Mouse (Mus musculus) heart, embryonic 16.5 days (tissue): Measurements from ENCODE around the gene Icam1. TPM values are rescaled to one million over a fixed set of nuclear protein-coding genes. Genes with fewer than 3 reads are reported as not detected.
"Not testable (repeated sequence)": the region's sequence is repeated elsewhere in the genome, so short reads cannot be mapped to it uniquely, and the experiment has no call there.

Source experiments
- ATAC-seq: fragments of 200-750 bp; cut with Nextera tagmentation; replicated peaks from 2 replicates; pipeline ENCODE4 v1.8.0; 2017; ENCODE audit warnings: moderate number of reproducible peaks; ENCODE audit not compliant: insufficient read depth, low FRiP score; ENCODE audit errors: extremely low read depth
- H3K27ac ChIP-seq: fragments of 300-500 bp; sonication (generic); 2 replicates; pipeline ENCODE4 v1.5.1; 2014; ENCODE audit warnings: mild to moderate bottlenecking, low read length, control low read depth, moderate library complexity
- H3K27me3 ChIP-seq: fragments of 300-500 bp; sonication (generic); 2 replicates; pipeline ENCODE4 v1.6.1; 2014; ENCODE audit warnings: low read length, mixed read lengths; ENCODE audit not compliant: control insufficient read depth, insufficient read depth
- H3K36me3 ChIP-seq: fragments of 300-500 bp; sonication (generic); 2 replicates; pipeline ENCODE4 v1.6.1; 2014; ENCODE audit not compliant: control insufficient read depth, insufficient read depth
- H3K4me1 ChIP-seq: fragments of 300-500 bp; sonication (generic); 2 replicates; pipeline ENCODE4 v1.6.1; 2014; ENCODE audit warnings: low read length, mixed read lengths; ENCODE audit not compliant: control insufficient read depth, insufficient read depth
- H3K4me2 ChIP-seq: fragments of 300-500 bp; sonication (generic); 2 replicates; pipeline ENCODE4 v1.6.1; 2014; ENCODE audit warnings: low read depth, mild to moderate bottlenecking, control low read depth, low read length
- H3K4me3 ChIP-seq: fragments of 300-500 bp; sonication (generic); 2 replicates; pipeline ENCODE4 v1.5.1; 2014; ENCODE audit warnings: mild to moderate bottlenecking, control low read depth, low read length
- H3K9ac ChIP-seq: fragments of 300-500 bp; sonication (generic); 2 replicates; pipeline ENCODE4 v1.6.1; 2014; ENCODE audit warnings: low read length, control low read depth
- H3K9me3 ChIP-seq: fragments of 300-500 bp; sonication (generic); replicated peaks from 2 replicates; pipeline ENCODE4 v1.6.1; 2016; ENCODE audit warnings: low read length; ENCODE audit not compliant: control insufficient read depth
- WGBS: fragments of 180-500 bp; shearing (Covaris S2); extraction: QIAGEN DNeasy Blood & Tissue Kit; methylation state at CpG from one replicate; pipeline ENCODE4 v1.1.7; 2014; 5-methylcytosine and 5-hydroxymethylcytosine counted together
- polyA plus RNA-seq: library from polyadenylated mRNA; unstranded; fragments of >200 nt; fragmentation: Nextera tagmentation; extraction: Ambion mirVana; gene quantifications from 2 replicates; pipeline ENCODE4 v1.2.1, GENCODE M21; 2015

The Icam1 gene
- polyA plus RNA-seq, 1 experiment from 2014 or later, result 29.6 TPM

- H3K9me3 ChIP-seq, result no peaks in the 10 kb centered on the region
- ATAC-seq, result no peak
- 75% methylated on average over 4 of the region's 4 CpGs for WGBS
Observed at GRCm38 (mm10) chr9:21043563-21043962, 27.8 kb downstream of the Icam1 start.

GRCm38 (mm10) chr9:21044785-21045184 is 29.0 kb downstream of the Icam1 start:
- ATAC-seq, H3K9ac ChIP-seq, H3K4me3 ChIP-seq, H3K36me3 ChIP-seq, H3K4me1 ChIP-seq, H3K27me3 ChIP-seq, H3K4me2 ChIP-seq, H3K9me3 ChIP-seq, H3K27ac ChIP-seq: not testable (repeated sequence)
- WGBS, result 62% methylated on average over 1 of the region's 1 CpGs

More at GRCm38 (mm10) chr9:21043563-21043962, 27.8 kb downstream of the Icam1 start:
- Histone ChIP-seq H3K27ac (no peak overlapping the region), H3K4me1 (no peaks in the 10 kb centered on the region), H3K27me3 (peaks cover under 1% of the 10 kb centered on the region; the same call in 1 of the 2 replicates), H3K4me3 (no peak overlapping the region), H3K9ac (no peak overlapping the region), H3K36me3 (no peaks in the 10 kb centered on the region), H3K4me2 (no peak overlapping the region)

- Histone ChIP-seq H3K36me3 (no peaks in the 10 kb centered on the region), H3K9ac (no peak overlapping the region), H3K27ac (no peak overlapping the region), H3K9me3 (no peaks in the 10 kb centered on the region), H3K4me2 (no peak overlapping the region), H3K27me3 (no peaks in the 10 kb centered on the region), H3K4me1 (no peaks in the 10 kb centered on the region), H3K4me3 (no peak overlapping the region)
- ATAC-seq, result no peak
- 68% methylated on average over 3 of the region's 3 CpGs for WGBS
Observed at GRCm38 (mm10) chr9:21045235-21045634, 29.4 kb downstream of the Icam1 start.

- Histone ChIP-seq H3K27me3 (no peaks in the 10 kb centered on the region), H3K27ac (no peak overlapping the region), H3K36me3 (no peaks in the 10 kb centered on the region), H3K4me2 (no peak overlapping the region), H3K4me1 (no peaks in the 10 kb centered on the region), H3K9me3 (no peaks in the 10 kb centered on the region), H3K4me3 (no peak overlapping the region), H3K9ac (no peak overlapping the region)
- ATAC-seq, result no peak
- WGBS, result 57% methylated on average over 10 of the region's 10 CpGs
Observed at GRCm38 (mm10) chr9:21051578-21051977, 35.8 kb downstream of the Icam1 start.

GRCm38 (mm10) chr9:21062928-21063327 is 47.1 kb downstream of the Icam1 start:
- Histone ChIP-seq H3K27ac (no peak overlapping the region), H3K36me3 (peaks cover 20% of the 10 kb centered on the region), H3K9ac (no peak overlapping the region), H3K27me3 (no peaks in the 10 kb centered on the region), H3K4me2 (no peak overlapping the region), H3K4me3 (no peak overlapping the region), H3K9me3 (no peaks in the 10 kb centered on the region), H3K4me1 (no peaks in the 10 kb centered on the region)
- 90% methylated on average over 2 of the region's 2 CpGs for WGBS
- ATAC-seq, result no peak

GRCm38 (mm10) chr9:21067006-21067684 is 51.4 kb downstream of the Icam1 start, which contains the start of gene Zglp1:
Zglp1 (minus strand) TSS chr9:21067093.
- no peak for ATAC-seq
- H3K27me3 ChIP-seq, result no peaks in the 10 kb centered on the region
- WGBS, result 80% methylated on average over 26 of the region's 27 CpGs
- H3K4me2 ChIP-seq, result no peak within 1 kb of the TSS
- no peaks in the 10 kb centered on the region for H3K9me3 ChIP-seq
- H3K4me1 ChIP-seq, result peaks cover under 1% of the 10 kb centered on the region; the same call in 1 of the 2 replicates
- H3K4me3 ChIP-seq, result no peak within 1 kb of the TSS
- no peak within 1 kb of the TSS for H3K27ac ChIP-seq
- H3K36me3 ChIP-seq, result peaks cover 20% of the 10 kb centered on the region
- H3K9ac ChIP-seq, result no peak within 1 kb of the TSS

GRCm38 (mm10) chr9:21072641-21073040 is 56.9 kb downstream of the Icam1 start:
- Histone ChIP-seq H3K9ac (peak overlapping the region; percentile 93), H3K9me3 (no peaks in the 10 kb centered on the region), H3K4me2 (peak overlapping the region; percentile 87), H3K4me3 (peak overlapping the region; percentile 96), H3K4me1 (peaks cover 11% of the 10 kb centered on the region), H3K36me3 (peaks cover 31% of the 10 kb centered on the region), H3K27ac (peak overlapping the region; percentile 68; the same call in 1 of the 2 replicates), H3K27me3 (no peaks in the 10 kb centered on the region)
- ATAC-seq, result no peak
- WGBS, result 10% methylated on average over 4 of the region's 4 CpGs

- H3K9me3 ChIP-seq, result no peaks in the 10 kb centered on the region
- H3K36me3 ChIP-seq, result peaks cover 32% of the 10 kb centered on the region
- H3K4me2 ChIP-seq, result peak within 1 kb of the TSS; percentile 87
- peak within 1 kb of the TSS; percentile 68 for H3K27ac ChIP-seq
- no peaks in the 10 kb centered on the region for H3K27me3 ChIP-seq
- peak within 1 kb of the TSS; percentile 96 for H3K4me3 ChIP-seq
- H3K4me1 ChIP-seq, result peaks cover 11% of the 10 kb centered on the region
- 2% methylated on average over 58 of the region's 58 CpGs for WGBS
- peak within 1 kb of the TSS; percentile 93 for H3K9ac ChIP-seq
- peak; percentile 93 for ATAC-seq
Observed at GRCm38 (mm10) chr9:21073044-21073840, 57.5 kb downstream of the Icam1 start, which contains the start of the genes Gm49373 and Fdx1l. Gm49373 (minus strand) TSS chr9:21073096. Fdx1l (minus strand) TSS chr9:21073614.

- WGBS, result 79% methylated on average over 1 of the region's 1 CpGs
- H3K9ac ChIP-seq, result no peak overlapping the region
- peak overlapping the region; percentile 68; the same call in 1 of the 2 replicates for H3K27ac ChIP-seq
- H3K36me3 ChIP-seq, result peaks cover 42% of the 10 kb centered on the region
- no peak for ATAC-seq
- H3K4me2 ChIP-seq, result no peak overlapping the region
- H3K9me3 ChIP-seq, result no peaks in the 10 kb centered on the region
- H3K27me3 ChIP-seq, result no peaks in the 10 kb centered on the region
- peaks cover 11% of the 10 kb centered on the region for H3K4me1 ChIP-seq
- no peak overlapping the region for H3K4me3 ChIP-seq
Observed at GRCm38 (mm10) chr9:21074173-21074572, 58.4 kb downstream of the Icam1 start.
